Mouse (Mus musculus): ENCODE measurements around the gene Incenp.
"Not testable (repeated sequence)": the region's sequence is repeated elsewhere in the genome, so short reads cannot be mapped to it uniquely, and the experiment has no call there.

Gene Incenp

GRCm38 (mm10) chr19:9899072-9899779 is at the start of gene Incenp:
Gene Incenp, minus strand, starts transcription at chr19:9899551.
- peak; percentile 95 for DNase-seq (ENCODE audit: low spot score)

- DNase-seq (ENCODE audit: low spot score): no peak
Measured at GRCm38 (mm10) chr19:9946986-9947385, 47.6 kb upstream of the Incenp start.

- no peak for DNase-seq (ENCODE audit: low spot score)
Measured at GRCm38 (mm10) chr19:9945800-9946564, 46.6 kb upstream of the Incenp start.

- no peak for DNase-seq (ENCODE audit: low spot score)
Measured at GRCm38 (mm10) chr19:9942539-9943533, 43.5 kb upstream of the Incenp start.

GRCm38 (mm10) chr19:9941809-9942208 is 42.5 kb upstream of the Incenp start:
- DNase-seq (ENCODE audit: low spot score): no peak

GRCm38 (mm10) chr19:9940903-9941302 is 41.6 kb upstream of the Incenp start:
- peak; percentile 51 for DNase-seq (ENCODE audit: low spot score)

- no peak for DNase-seq (ENCODE audit: low spot score)
Measured at GRCm38 (mm10) chr19:9939841-9940240, 40.5 kb upstream of the Incenp start.

- DNase-seq (ENCODE audit: low spot score): no peak
Measured at GRCm38 (mm10) chr19:9938824-9939303, 39.5 kb upstream of the Incenp start.

GRCm38 (mm10) chr19:9938156-9938823 is 38.9 kb upstream of the Incenp start:
- DNase-seq (ENCODE audit: low spot score): no peak

GRCm38 (mm10) chr19:9937428-9937827 is 38.1 kb upstream of the Incenp start:
- no peak for DNase-seq (ENCODE audit: low spot score)

- DNase-seq (ENCODE audit: low spot score): no peak
Measured at GRCm38 (mm10) chr19:9936579-9936978, 37.2 kb upstream of the Incenp start.

GRCm38 (mm10) chr19:9933908-9934307 is 34.6 kb upstream of the Incenp start:
- no peak for DNase-seq (ENCODE audit: low spot score)

- not testable (repeated sequence) for DNase-seq (ENCODE audit: low spot score)
Measured at GRCm38 (mm10) chr19:9931167-9931607, 31.8 kb upstream of the Incenp start.

- no peak for DNase-seq (ENCODE audit: low spot score)
Measured at GRCm38 (mm10) chr19:9928089-9928488, 28.7 kb upstream of the Incenp start.

- DNase-seq (ENCODE audit: low spot score): no peak
Measured at GRCm38 (mm10) chr19:9924769-9925272, 25.5 kb upstream of the Incenp start.

GRCm38 (mm10) chr19:9924034-9924768 is 24.9 kb upstream of the Incenp start:
- DNase-seq (ENCODE audit: low spot score): no peak

GRCm38 (mm10) chr19:9923048-9923447 is 23.7 kb upstream of the Incenp start:
- no peak for DNase-seq (ENCODE audit: low spot score)

- DNase-seq (ENCODE audit: low spot score): peak; percentile 62
Measured at GRCm38 (mm10) chr19:9922228-9922627, 22.9 kb upstream of the Incenp start.

GRCm38 (mm10) chr19:9920835-9921784 is 21.8 kb upstream of the Incenp start:
- DNase-seq (ENCODE audit: low spot score): peak; percentile 60
